Mouse (Mus musculus): ENCODE measurements around the gene Cdkn2d.

GRCm38 (mm10) chr9:21272391-21272790 lies 18.8 kb downstream of the Cdkn2d start:
- TF ChIP-seq POLR2A (IDR thresholded peaks at IDR 0.05; ENCODE audit: insufficient read length, low read depth), result no peak
- TF ChIP-seq MYOD1 (IDR thresholded peaks at IDR 0.05; ENCODE audit: control insufficient read depth in 1 of 3, insufficient read length in 2 of 3, low read depth in 2 of 3), result no peak
- peak; percentile 67 for TF ChIP-seq POLR2AphosphoS2 (IDR thresholded peaks at IDR 0.05; ENCODE audit: insufficient read length, low read depth)
- no peak for TF ChIP-seq USF1 (IDR thresholded peaks at IDR 0.05; ENCODE audit: low read depth)
- TF ChIP-seq TCF12 (IDR thresholded peaks at IDR 0.05; ENCODE audit: insufficient read depth, poor library complexity, severe bottlenecking), result no peak
- no peak for TF ChIP-seq MAX (IDR thresholded peaks at IDR 0.05; ENCODE audit: low read depth)
- no peak for TF ChIP-seq E2F4 (IDR thresholded peaks at IDR 0.05; ENCODE audit: insufficient read depth)
- no peak for TF ChIP-seq SRF (IDR thresholded peaks at IDR 0.05; ENCODE audit: control insufficient read depth, insufficient read length, low read depth)
- TF ChIP-seq TCF3 (IDR thresholded peaks at IDR 0.05; ENCODE audit: insufficient read length, low read depth), result no peak
- no peak for TF ChIP-seq CEBPB (IDR thresholded peaks at IDR 0.05; ENCODE audit: insufficient read depth, poor library complexity, severe bottlenecking)
- TF ChIP-seq REST (IDR thresholded peaks at IDR 0.05; ENCODE audit: insufficient read depth, insufficient read length), result no peak
- TF ChIP-seq MYOG (IDR thresholded peaks at IDR 0.05; ENCODE audit: control insufficient read depth in 1 of 3, insufficient read depth in 1 of 3, insufficient read length in 2 of 3, low read depth in 2 of 3), result no peak
